9 mouse cellular contexts compared by ENCODE assay signal in genomic region chr7:97756967-97757881, GRCm38 (mm10). TPM values are rescaled to one million over a fixed set of nuclear protein-coding genes. Genes with fewer than 3 reads are reported as not detected.
DNase-seq lines count a peak whose midpoint lies in the region; ATAC-seq and TF ChIP-seq lines count a peak whose summit lies in the region.
"Had no signal": no experiment of that assay in that cellular context is flagged by ENCODE, and none has a peak within 500 bp of the region (broad histone marks: within the 10 kb centered on the region; RNA-seq: fewer than 3 reads in every experiment).

No protein-coding gene starts in this region.

- no peaks in the 10 kb centered on the region for H3K27me3 ChIP-seq in forebrain, postnatal 0 days (ENCODE audit: insufficient read depth, low read length)
- no peaks in the 10 kb centered on the region for H3K27me3 ChIP-seq in midbrain, embryonic 14.5 days (ENCODE audit: control insufficient read depth, insufficient read depth, low read length)
- no peaks in the 10 kb centered on the region for H3K27me3 ChIP-seq in limb, embryonic 10.5 days (ENCODE audit: low read depth, poor library complexity, severe bottlenecking)

- no peak overlapping the region for H3K27ac ChIP-seq in forebrain, postnatal 0 days (ENCODE audit: low read depth, low read length)
- H3K27ac ChIP-seq in midbrain, embryonic 14.5 days (replicated peaks; ENCODE audit: low read depth, low read length): peak overlapping the region; percentile 63
- no peak overlapping the region for H3K27ac ChIP-seq in limb, embryonic 10.5 days

- no peak overlapping the region; the same call in 1 of the 2 replicates for H3K4me3 ChIP-seq in forebrain, postnatal 0 days (ENCODE audit: low read depth, low read length)
- H3K4me3 ChIP-seq in midbrain, embryonic 14.5 days (replicated peaks; ENCODE audit: low read depth, low read length): 0 out of 2 replicates have a peak overlapping the region, but pooled peaks have one; percentile 2
- H3K4me3 ChIP-seq in limb, embryonic 10.5 days: no peak overlapping the region
- H3K4me3 ChIP-seq: erythroblast, embryonic 14.5 days had no signal

- H3K4me1 ChIP-seq in forebrain, postnatal 0 days (ENCODE audit: insufficient read depth): 0 out of 2 replicates have a peak, but pooled peaks cover 6% of the 10 kb centered on the region
- 0 out of 2 replicates have a peak, but pooled peaks cover 6% of the 10 kb centered on the region for H3K4me1 ChIP-seq in midbrain, embryonic 14.5 days (ENCODE audit: control insufficient read depth, insufficient read depth, low read length)
- H3K4me1 ChIP-seq in limb, embryonic 10.5 days: peaks cover 2% of the 10 kb centered on the region; the same call in 1 of the 2 replicates

- peak overlapping the region; percentile 41 for H3K4me2 ChIP-seq in forebrain, postnatal 0 days (ENCODE audit: low read depth)
- peak overlapping the region; percentile 44 for H3K4me2 ChIP-seq in midbrain, embryonic 14.5 days (ENCODE audit: low read length)

- peak overlapping the region; percentile 43; the same call in 1 of the 2 replicates for H3K9ac ChIP-seq in forebrain, postnatal 0 days
- H3K9ac ChIP-seq in midbrain, embryonic 14.5 days (replicated peaks; ENCODE audit: low read length): peak overlapping the region; percentile 36; the same call in 1 of the 2 replicates

- no peaks in the 10 kb centered on the region for H3K9me3 ChIP-seq in forebrain, postnatal 0 days (ENCODE audit: low read length)
- no peaks in the 10 kb centered on the region for H3K9me3 ChIP-seq in midbrain, embryonic 14.5 days (ENCODE audit: control insufficient read depth, low read length)
- H3K9me3 ChIP-seq in limb, embryonic 10.5 days (replicated peaks): no peaks in the 10 kb centered on the region

- WGBS in forebrain, postnatal 0 days: 20% methylated on average over 18 of the region's 18 CpGs
- WGBS in midbrain, embryonic 14.5 days: 28% methylated on average over 18 of the region's 18 CpGs
- WGBS in limb, embryonic 10.5 days: 71% methylated on average over 18 of the region's 18 CpGs

- peak; percentile 46 for DNase-seq in embryo, embryonic 11 days
- DNase-seq in embryo, embryonic 9.5 days (ENCODE audit: extremely low spot score): no peak
- DNase-seq in ZHBTc4 (ENCODE audit: low read depth, low spot score): peak; percentile 80
- peak; percentile 69 for DNase-seq in forebrain, postnatal 0 days
- peak; percentile 73 for DNase-seq in midbrain, embryonic 14.5 days
- no peak for DNase-seq in urinary bladder, postnatal 25 days (ENCODE audit: low spot score)
- no peak for DNase-seq in limb, embryonic 10.5 days (ENCODE audit: low spot score)
- DNase-seq in kidney, adult 8-10 months: no peak

- ATAC-seq in forebrain, postnatal 0 days: peak; percentile 95
- ATAC-seq in midbrain, embryonic 14.5 days (ENCODE audit: low FRiP score, low TSS enrichment): peak; percentile 84

- H3K36me3 ChIP-seq in forebrain, postnatal 0 days (ENCODE audit: insufficient read depth): no peaks in the 10 kb centered on the region
- no peaks in the 10 kb centered on the region for H3K36me3 ChIP-seq in midbrain, embryonic 14.5 days (ENCODE audit: control insufficient read depth, insufficient read depth, low read length)
- H3K36me3 ChIP-seq in limb, embryonic 10.5 days: no peaks in the 10 kb centered on the region

- TF ChIP-seq CTCF in forebrain, postnatal 0 days (IDR thresholded peaks at IDR 0.05; ENCODE audit: low read depth): no peak

RNA-seq across cellular contexts. Expression of gene Aqp11, which starts 19.1 kb away (rescaled TPM):
- total RNA-seq in forebrain, postnatal 0 days (2014; rRNA removed): 8.3 and 8.4 TPM in 2 replicates
- polyA plus RNA-seq in forebrain, postnatal 0 days (2015; fragmentation: Nextera tagmentation; extraction: Ambion mirVana): 16.6 and 22.4 TPM in 2 replicates
- polyA plus RNA-seq in midbrain, embryonic 14.5 days (2014; fragmentation: Nextera tagmentation; extraction: Ambion mirVana): 17.2 and 18.5 TPM in 2 replicates
- polyA plus RNA-seq in limb, embryonic 10.5 days (2016; fragmentation: Nextera tagmentation; extraction: Ambion mirVana): 2.8 and 2.9 TPM in 2 replicates

RNA-seq across cellular contexts. Expression of gene Pak1, which starts 31.1 kb away (rescaled TPM):
- total RNA-seq in forebrain, postnatal 0 days (2014; rRNA removed): 169 and 186 TPM in 2 replicates
- 132 and 135 TPM in 2 replicates for polyA plus RNA-seq in forebrain, postnatal 0 days (2015; fragmentation: Nextera tagmentation; extraction: Ambion mirVana)
- polyA plus RNA-seq in midbrain, embryonic 14.5 days (2014; fragmentation: Nextera tagmentation; extraction: Ambion mirVana): 117 and 171 TPM in 2 replicates
- 26.5 and 29.8 TPM in 2 replicates for polyA plus RNA-seq in limb, embryonic 10.5 days (2016; fragmentation: Nextera tagmentation; extraction: Ambion mirVana)

Comparison
In these comparisons a context has a peak if more than half of its experiments do, and no peak if none do; other contexts are left out.
1. DNase-seq: peak in embryo, embryonic 11 days (single experiment), ZHBTc4 (single experiment), forebrain, postnatal 0 days (single experiment) and midbrain, embryonic 14.5 days (single experiment); none in embryo, embryonic 9.5 days (single experiment), urinary bladder, postnatal 25 days (single experiment), limb, embryonic 10.5 days (single experiment) and kidney, adult 8-10 months (0 of 2).